Mouse (Mus musculus): ENCODE data around the gene Capn3. TPM values are rescaled to one million over a fixed set of nuclear protein-coding genes. Genes with fewer than 3 reads are reported as not detected.

Gene Capn3
- 10 to 100 TPM; 88.0 to 92.1 TPM for total RNA-seq (2021)
- long read RNA-seq, experiment 1, partial matches to known transcripts: 2 of 3 reads
- long read RNA-seq, experiment 1, other reads (novel, unspliced or antisense): 1 of 3 reads
- long read RNA-seq, experiment 2, partial matches to known transcripts: 3 of 10 reads
- long read RNA-seq, experiment 2, other reads (novel, unspliced or antisense): 7 of 10 reads

GRCm38 (mm10) chr2:120455719-120456118, at the start of gene Capn3:
Gene Capn3 (plus strand): TSS chr2:120456019.
- intact Hi-C loops (cut with DNase I; ENCODE audit: low total_unique reads): no loop called here
- no peak for DNase-seq

DNA sequence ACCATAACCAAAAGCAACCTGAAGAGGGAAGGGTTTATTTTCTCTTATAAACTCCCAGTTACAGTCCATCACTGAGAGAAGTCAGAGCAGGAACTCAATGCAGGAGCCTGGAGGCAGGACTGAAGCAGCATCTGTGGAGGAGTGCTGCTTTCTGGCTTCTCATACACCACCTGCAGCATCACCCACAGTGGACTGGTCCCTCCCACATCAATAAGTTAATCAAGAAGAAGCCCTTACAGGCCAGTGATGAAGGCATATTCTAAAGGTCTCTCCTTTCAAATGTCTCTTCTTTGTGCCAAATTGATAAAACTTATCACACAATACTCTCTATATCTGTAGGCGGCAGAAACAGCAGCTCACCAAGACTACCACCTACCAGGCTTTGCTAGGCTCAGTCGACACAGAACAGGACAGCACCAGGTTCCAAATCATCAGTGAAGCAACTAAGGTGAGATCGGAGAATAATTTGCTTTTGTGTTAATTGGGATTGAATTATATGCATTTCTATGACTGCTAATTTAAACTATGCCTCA, 44.7 kb upstream of the Capn3 start:
- no peak for DNase-seq
- intact Hi-C loops (cut with DNase I; ENCODE audit: low total_unique reads): no loop called here

GRCm38 (mm10) chr2:120414113-120414512, 41.7 kb upstream of the Capn3 start:
- intact Hi-C loops (cut with DNase I; ENCODE audit: low total_unique reads): no loop called here
- DNase-seq: no peak

DNA sequence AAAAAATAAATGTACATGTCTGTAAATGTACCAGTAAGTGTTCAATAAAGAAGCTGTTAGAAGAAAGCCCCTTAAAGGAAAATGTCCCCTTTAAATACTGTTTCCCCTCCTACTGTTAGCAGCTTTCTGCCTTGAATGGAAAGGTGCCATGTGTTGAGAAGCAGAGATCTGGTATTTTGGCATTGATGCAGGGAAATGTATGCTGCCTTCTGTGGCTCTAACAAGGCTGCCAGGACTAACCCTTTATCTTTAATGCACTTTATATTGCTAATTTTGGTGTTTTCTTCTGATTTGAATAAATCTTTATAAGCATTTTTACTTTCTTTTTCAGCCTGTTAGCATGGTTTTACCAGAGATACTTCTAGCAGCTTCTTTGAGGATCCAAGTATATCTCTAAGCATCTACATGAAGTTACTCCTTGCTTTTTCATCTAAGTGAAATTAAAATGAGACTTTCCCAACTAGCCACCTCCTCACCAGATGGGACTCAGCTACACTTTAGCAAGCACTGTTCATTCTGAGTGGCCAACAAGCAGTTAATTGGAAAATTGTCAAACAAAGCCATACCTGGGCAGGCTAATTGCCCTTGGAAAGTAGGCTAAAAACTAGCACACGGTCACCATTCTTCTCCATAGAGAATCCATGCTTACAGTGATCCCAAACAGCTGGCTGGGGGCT, 40.9 kb upstream of the Capn3 start:
- intact Hi-C loops (cut with DNase I; ENCODE audit: low total_unique reads): no loop called here
- DNase-seq: no peak

- no peak for DNase-seq
These were observed 31.4 kb upstream of the Capn3 start for GRCm38 (mm10) chr2:120424386-120424785.

DNA sequence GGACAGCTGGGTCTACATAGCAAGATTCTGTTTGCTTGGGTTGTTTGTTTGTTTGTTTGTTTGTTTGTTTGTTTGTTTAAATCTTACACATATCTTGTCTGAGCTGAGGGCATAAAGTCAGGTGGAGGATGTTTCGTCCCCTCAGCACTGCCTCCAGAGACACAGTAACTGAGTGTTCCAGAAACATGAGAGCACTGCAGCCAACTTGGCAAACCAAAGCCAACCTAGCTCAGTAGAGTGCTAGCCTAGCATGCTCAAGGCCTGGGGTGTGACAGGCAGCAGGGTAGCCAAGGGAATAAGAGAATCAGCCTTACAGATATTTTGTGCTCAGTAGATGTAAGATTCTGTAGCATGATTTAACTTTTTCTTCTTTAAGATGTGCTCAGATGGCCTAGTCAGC, 11.3 kb upstream of the Capn3 start:
- DNase-seq: peak; percentile 30
- intact Hi-C loops (cut with DNase I; ENCODE audit: low total_unique reads): no loop called here

More at GRCm38 (mm10) chr2:120424386-120424785, 31.4 kb upstream of the Capn3 start:
- intact Hi-C loops (cut with DNase I; ENCODE audit: low total_unique reads): no loop called here

GRCm38 (mm10) chr2:120446373-120446772, 9.4 kb upstream of the Capn3 start:
- intact Hi-C loops (cut with DNase I; ENCODE audit: low total_unique reads): no loop called here

DNA sequence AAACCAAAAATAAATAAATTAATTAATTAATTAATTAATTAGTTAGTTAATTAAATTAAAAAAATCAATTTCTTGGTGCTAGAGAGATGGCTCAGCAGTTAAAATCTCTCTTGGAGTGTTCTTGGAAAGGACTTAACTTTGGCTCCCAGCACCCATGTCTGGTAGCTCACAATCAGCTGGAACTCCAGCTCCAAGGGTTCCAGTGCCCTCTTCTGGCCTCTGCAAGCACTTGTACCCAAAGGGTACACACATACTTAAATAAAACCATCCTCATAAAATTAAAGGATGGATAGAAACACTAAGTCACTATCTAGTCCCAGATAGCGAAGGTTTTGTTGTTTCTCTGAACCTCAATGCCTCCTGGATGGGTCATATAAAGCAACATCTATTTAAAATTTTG, 8.5 kb upstream of the Capn3 start:
- intact Hi-C loops (cut with DNase I; ENCODE audit: low total_unique reads): no loop called here

More at GRCm38 (mm10) chr2:120446373-120446772, 9.4 kb upstream of the Capn3 start:
- DNase-seq: no peak

GRCm38 (mm10) chr2:120450724-120451123, 5.1 kb upstream of the Capn3 start:
- no peak for DNase-seq
- intact Hi-C loops (cut with DNase I; ENCODE audit: low total_unique reads): no loop called here

More for the DNA sequence above, 8.5 kb upstream of the Capn3 start:
- DNase-seq: no peak

GRCm38 (mm10) chr2:120452600-120452999, 3.2 kb upstream of the Capn3 start:
- DNase-seq: no peak
- intact Hi-C loops (cut with DNase I; ENCODE audit: low total_unique reads): no loop called here

DNA sequence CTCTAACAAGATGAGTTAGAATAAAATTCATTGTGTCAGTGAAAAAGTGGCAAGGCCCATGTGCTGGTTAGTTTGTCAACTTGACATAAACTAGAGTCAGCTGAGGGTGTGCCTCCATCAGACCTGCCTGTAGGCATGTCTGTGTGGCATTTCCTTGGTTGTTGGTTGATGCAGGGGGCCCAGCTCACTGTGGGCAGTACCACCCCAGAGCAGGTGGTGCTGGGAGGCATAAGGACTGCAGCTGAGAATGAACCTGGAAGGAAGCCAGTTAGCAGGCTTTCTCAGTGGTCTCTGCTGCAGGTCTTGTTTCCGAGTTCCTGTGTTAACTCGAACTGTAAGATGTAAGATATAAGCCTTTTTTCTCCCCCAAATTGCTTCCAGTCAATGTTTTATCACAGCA, 832 bp upstream of the Capn3 start:
- no peak for DNase-seq
- intact Hi-C loops (cut with DNase I; ENCODE audit: low total_unique reads): no loop called here

- DNase-seq: no peak
- intact Hi-C loops (cut with DNase I; ENCODE audit: low total_unique reads): no loop called here
These were observed 4.4 kb downstream of the Capn3 start for GRCm38 (mm10) chr2:120460216-120460615.

DNA sequence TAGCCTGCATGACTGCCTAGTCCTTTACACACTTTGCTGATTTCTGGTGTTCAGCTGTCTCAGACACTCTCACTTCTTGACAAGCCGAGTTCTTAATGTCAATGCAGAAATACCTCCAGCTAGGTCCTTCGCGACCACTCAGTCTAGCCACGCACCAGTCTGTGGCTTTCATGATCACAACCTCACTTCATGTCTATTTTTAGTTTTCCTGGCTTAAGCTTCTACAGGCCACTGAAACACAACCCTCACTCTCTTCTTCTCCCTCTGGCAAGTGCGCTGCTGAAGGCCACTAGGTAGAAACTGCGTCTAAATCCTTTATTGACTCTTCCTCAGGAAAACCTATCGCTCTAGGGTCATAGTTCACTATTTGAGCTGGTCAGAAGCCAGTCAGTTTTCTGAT, 7.5 kb downstream of the Capn3 start:
- DNase-seq: no peak
- intact Hi-C loops (cut with DNase I; ENCODE audit: low total_unique reads): no loop called here

DNA sequence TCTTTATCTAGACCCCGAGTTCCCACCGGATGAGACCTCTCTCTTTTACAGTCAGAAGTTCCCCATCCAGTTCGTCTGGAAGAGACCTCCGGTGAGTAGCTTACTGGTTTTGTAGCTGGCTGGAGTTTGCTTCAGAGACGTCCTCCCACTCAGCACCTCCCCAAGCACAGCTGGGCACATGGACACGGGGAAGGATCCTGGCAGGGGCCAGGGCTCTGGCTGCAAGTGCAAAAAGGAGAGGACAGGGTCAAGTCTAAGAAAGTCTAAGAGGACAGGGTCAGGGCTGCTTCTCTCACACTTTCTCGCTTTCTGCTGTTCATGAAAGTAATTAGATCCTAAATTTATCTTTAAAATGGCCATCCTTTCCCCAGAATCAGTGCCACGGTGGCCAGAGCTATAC, 8.3 kb downstream of the Capn3 start:
- intact Hi-C loops (cut with DNase I; ENCODE audit: low total_unique reads): no loop called here
- DNase-seq: peak; percentile 69

DNA sequence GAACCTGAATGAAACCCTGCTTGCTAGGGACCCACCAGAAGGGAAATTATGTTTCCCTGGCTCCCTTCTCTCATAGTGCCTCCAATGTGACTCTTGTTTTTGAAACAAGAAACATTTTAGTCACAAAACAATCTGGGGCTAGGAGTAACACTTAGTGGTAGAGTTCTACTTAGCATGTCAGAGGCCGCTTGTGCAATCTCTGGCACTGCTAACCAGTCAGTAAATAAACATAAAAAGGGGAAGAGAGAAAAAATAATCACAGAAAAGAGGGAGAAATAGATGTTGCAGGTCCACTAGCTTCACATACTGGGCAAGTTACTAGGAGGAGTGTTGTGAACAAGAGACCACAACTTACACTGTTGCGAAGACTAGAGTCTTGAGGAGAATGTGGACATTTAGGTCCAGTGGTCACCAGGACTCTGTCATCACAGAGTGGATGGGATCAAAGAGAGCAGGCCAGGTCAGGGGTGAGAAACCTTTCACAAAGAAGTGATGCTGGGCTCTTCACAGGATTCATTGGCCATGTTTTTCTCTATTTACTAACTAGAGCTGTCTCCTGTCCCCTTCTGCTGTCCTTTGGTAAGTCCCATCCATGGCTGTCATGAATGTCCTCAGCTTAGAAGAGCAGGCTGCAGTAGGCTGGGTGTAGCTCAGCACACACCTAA, 9.0 kb downstream of the Capn3 start:
- intact Hi-C loops (cut with DNase I; ENCODE audit: low total_unique reads): no loop called here

GRCm38 (mm10) chr2:120465397-120465785, 9.6 kb downstream of the Capn3 start:
- intact Hi-C loops (cut with DNase I; ENCODE audit: low total_unique reads): no loop called here

More for the DNA sequence above, 9.0 kb downstream of the Capn3 start:
- DNase-seq: no peak

DNA sequence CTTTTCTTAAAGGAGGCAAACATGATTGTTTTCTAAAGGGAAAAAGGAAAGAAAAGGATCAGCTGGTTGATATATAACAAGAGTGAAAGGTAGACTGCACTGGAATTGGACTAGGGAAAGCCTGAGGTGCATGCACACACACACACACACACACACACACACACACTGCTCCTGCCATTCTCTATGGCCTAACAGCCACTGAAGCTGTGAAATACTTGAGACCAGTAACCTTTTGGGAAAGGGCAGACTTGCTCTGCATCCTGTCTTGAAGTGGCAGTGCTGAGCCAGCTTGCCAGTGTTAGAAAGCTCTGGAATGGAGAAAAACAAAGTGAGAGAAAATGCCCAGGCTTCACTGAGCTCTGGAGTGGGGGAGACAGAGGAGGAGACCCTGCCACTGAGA, 12.2 kb downstream of the Capn3 start:
- DNase-seq: no peak
- intact Hi-C loops (cut with DNase I; ENCODE audit: low total_unique reads): no loop called here

More at GRCm38 (mm10) chr2:120465397-120465785, 9.6 kb downstream of the Capn3 start:
- no peak for DNase-seq

DNA sequence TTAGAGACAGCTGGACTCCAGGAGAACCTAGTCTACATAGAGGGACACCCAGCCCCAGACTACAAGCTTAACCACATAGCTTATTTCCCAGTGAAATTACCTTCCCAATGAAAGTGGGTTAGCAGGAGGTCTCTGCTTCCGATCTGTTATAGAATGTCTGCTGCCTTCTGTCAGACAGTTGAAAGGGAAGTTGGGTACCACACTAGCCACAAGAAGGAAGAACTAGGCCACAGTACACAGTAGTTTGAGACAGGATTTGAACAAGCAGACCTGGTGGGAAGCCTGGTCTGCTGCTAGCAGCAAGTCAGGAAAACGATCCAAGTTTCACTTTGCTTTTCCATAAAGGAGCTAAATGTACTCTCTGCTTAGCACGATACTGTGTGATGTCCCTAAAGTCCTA, 13.4 kb downstream of the Capn3 start:
- intact Hi-C loops (cut with DNase I; ENCODE audit: low total_unique reads): no loop called here
- DNase-seq: no peak

DNA sequence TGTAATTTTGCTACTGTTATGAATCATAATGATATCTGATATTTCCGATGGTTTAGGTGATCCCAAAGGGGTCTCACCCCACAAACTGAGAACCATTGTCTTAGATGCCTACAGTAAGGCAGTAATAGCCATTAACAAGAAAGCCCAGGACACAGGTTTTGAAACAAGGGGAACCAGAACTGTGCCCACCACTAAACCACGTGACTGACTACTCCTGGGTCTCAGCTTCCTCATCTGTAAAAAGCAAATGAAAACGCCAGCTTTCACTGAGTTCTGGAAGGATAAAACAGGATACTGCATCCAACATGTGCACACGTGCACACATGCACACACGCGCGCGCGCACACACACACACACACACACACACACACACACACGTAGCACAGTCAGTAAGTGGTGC, 13.9 kb downstream of the Capn3 start:
- DNase-seq: no peak
- intact Hi-C loops (cut with DNase I; ENCODE audit: low total_unique reads): no loop called here

DNA sequence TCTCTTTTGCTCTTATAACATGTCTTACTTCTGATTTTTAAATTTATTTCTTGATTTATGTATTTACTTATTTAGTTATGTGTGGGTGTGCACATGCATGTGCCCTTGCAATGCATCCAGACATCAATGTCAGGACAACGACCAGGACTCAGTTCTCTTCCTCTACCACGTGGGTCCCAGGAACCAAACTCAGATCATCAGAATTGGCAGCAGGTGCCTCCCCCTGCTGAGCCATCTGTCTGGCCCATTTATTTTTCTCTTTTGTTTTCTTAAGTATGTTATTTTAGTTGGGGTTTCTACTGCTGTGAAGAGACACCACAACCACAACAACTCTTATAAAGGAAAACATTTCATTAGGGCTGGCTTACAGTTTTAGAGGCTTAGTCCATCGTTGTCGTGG, 15.0 kb downstream of the Capn3 start:
- no peak for DNase-seq
- intact Hi-C loops (cut with DNase I; ENCODE audit: low total_unique reads): no loop called here

All from gastrocnemius, postnatal 14 days (tissue).